Mouse (Mus musculus): ENCODE measurements around the gene Fam221b. TPM values are rescaled to one million over a fixed set of nuclear protein-coding genes. Genes with fewer than 3 reads are reported as not detected.

The Fam221b gene
- polyA plus RNA-seq, 1 experiment from 2014 or later: 0.59 TPM

DNA sequence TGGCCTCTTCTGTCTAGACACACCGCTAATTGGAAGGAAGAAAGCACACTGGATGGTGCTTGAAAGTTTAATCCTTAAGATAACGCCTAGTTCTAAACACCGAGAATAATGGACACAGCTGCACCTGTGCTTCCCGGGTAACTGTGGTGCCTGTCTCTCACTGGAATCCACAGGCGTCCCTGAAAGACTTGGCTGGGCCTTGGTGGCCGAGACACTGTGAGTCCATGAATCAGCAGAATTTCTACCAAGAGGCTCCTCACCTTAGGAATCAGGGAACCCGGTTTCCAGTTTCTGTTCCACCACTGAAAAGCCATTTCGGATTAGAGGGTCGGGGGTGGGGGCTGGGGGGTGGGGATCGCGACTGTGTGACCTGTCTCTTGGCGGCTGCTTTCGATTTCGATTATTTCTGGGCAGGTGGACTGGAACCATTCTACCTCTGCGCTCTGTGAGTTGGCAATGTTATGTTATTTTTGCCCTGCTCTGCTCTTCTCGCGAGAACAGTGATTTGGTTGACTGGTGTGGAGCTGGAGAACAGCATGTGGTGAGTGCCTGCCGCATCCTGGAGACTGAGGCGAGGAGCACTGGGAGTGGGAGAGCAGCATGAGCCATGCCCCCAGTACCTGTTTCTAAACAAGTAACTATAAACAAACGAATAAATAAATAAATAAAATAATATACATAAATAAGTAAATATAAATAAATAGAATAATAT lies 39.7 kb downstream of the Fam221b start:
- H3K27me3 ChIP-seq: no peaks in the 10 kb centered on the region
- DNase-seq (ENCODE audit: low read depth, low spot score): no peak
- no peak for TF ChIP-seq CTCF (IDR thresholded peaks at IDR 0.05)
- ChIA-PET CTCF (interaction anchor here (1.0 to 1.8 kb wide), 18 partner anchors 12 to 204 kb away, joined by 3 to 15 read pairs (median 4); partner anchors contain the start of genes Creb3, Olfr71 and Tln1), POLR2A (no interaction called here)
- no peak for ATAC-seq
- in situ Hi-C loops (cut with MboI; ENCODE audit: low pct_unique_long_range_greater_than_20kb): no loop called here

DNA sequence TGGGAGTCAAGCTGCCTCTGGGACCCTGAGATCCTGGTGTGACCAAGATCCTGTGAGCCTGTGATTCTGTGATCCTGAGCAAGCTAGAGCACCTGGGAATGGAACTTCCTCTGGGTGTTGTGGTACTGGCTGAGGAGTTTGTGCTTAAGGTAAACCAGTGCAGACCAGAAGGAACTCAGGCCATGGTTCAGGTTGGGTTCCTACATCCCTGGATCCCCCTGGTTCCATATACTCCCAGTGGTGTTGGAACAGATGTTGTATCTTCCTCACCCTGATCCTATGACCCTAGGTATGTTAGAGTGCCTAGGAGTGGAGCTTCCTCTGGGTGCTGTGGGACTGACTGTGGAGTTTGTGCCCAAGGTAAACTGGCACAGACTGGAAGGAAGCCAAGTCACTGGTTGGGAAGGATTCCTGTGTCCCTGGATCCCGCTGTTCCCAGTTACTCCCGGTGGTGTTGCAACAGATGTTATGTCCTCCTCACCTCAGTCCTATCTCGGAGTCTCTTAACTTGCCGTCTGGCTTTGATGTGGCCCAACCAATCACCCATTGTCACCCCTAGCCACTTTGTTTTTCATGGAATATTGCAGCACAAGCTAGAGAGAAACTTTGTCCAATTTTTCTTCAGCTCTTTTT lies 48.7 kb downstream of the Fam221b start:
- no peak for ATAC-seq
- in situ Hi-C loops (cut with MboI; ENCODE audit: low pct_unique_long_range_greater_than_20kb): no loop called here
- CTCF ChIA-PET: no interaction called here
- POLR2A ChIA-PET: no interaction called here
- DNase-seq (ENCODE audit: low read depth, low spot score): no peak
- TF ChIP-seq CTCF (IDR thresholded peaks at IDR 0.05): no peak
- H3K27me3 ChIP-seq: no peaks in the 10 kb centered on the region

DNA sequence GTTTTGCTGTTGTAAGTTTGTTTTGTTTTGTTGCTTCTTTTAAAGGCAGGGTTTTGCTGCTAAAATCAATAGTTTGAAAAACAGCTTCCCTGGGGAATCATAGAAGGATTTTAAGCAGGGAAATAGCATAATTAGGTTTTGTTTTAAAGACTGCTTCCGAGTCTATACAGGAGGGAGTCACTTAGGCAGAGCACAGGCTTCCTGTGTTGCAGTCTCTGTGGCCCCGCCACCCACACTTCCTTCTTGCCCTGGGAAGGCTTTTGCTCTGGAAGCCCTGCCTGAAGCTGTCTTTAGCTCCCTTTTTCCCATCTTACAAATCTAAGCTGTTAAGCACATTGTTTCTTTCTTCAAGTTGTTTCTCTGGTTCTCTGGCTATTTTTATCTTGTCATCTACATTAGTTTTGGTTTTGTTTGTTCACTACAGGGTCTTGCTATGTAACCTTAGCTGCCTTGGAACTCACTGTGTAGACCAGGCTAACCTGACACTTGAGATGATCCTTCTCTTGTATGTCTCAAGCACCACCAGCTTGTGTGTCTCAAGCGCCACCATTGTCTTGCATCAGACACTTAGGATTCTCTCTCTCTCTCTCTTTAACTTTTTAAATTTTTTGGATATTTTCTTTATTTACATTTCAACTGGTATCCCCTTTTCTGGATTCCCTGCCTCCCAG lies 55.8 kb downstream of the Fam221b start:
- POLR2A ChIA-PET: no interaction called here
- DNase-seq (ENCODE audit: low read depth, low spot score) (no peak), ATAC-seq (no peak)
- H3K27me3 ChIP-seq: no peaks in the 10 kb centered on the region
- TF ChIP-seq CTCF (IDR thresholded peaks at IDR 0.05): no peak
- in situ Hi-C loops (cut with MboI; ENCODE audit: low pct_unique_long_range_greater_than_20kb): no loop called here
- CTCF ChIA-PET: no interaction called here

DNA sequence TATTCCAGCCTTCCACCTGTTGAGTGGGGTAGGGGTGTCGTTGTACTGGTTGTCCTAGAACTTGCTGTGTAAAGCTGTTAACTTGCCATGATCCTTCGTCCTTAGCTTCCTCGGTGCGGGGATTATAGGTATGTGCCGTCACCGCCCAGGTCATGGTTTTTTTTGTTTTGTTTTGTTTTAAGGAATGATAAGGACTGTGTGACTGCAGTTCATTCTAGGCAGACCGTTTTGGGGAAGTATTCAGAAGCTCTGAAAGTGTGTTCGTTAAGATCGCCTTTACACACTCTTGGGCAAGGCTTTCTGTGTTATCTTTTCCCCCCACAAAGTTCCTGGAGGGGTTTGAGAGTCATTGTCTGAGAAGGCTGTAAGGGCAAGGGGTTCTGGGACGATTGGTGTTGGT lies 56.4 kb downstream of the Fam221b start:
- H3K27me3 ChIP-seq: no peaks in the 10 kb centered on the region
- ChIA-PET CTCF (no interaction called here), POLR2A (no interaction called here)
- TF ChIP-seq CTCF (IDR thresholded peaks at IDR 0.05): no peak
- in situ Hi-C loops (cut with MboI; ENCODE audit: low pct_unique_long_range_greater_than_20kb): no loop called here
- DNase-seq (ENCODE audit: low read depth, low spot score) (no peak), ATAC-seq (no peak)

Other genes starting within 250 kb of the Fam221b start
- 0.17 TPM for gene Fam166b, start 240.0 kb downstream of the Fam221b start, polyA plus RNA-seq (2021)
- 50.4 TPM for gene Tesk1, start 227.2 kb downstream of the Fam221b start, polyA plus RNA-seq (2021)
- gene Cd72, start 214.5 kb downstream of the Fam221b start, polyA plus RNA-seq (2021): 3.3 TPM
- not detected for gene Sit1, start 185.4 kb downstream of the Fam221b start, polyA plus RNA-seq (2021)
- 42.8 TPM for gene Ccdc107, start 176.2 kb downstream of the Fam221b start, polyA plus RNA-seq (2021)
- gene Arhgef39, start 169.4 kb downstream of the Fam221b start, polyA plus RNA-seq (2021): 5.5 TPM
- gene Car9, start 162.2 kb downstream of the Fam221b start, polyA plus RNA-seq (2021): not detected
- gene Tpm2, start 145.4 kb downstream of the Fam221b start, polyA plus RNA-seq (2021): 0.22 TPM
- gene Creb3, start 106.8 kb downstream of the Fam221b start, polyA plus RNA-seq (2021): 74.6 TPM
- 112 TPM for gene Tln1, start 106.5 kb downstream of the Fam221b start, polyA plus RNA-seq (2021)
- gene Rgp1, start 90.4 kb downstream of the Fam221b start, polyA plus RNA-seq (2021): 25.3 TPM
- gene Gba2, start 90.3 kb downstream of the Fam221b start, polyA plus RNA-seq (2021): 12.5 TPM
- gene Msmp, start 84.7 kb downstream of the Fam221b start, polyA plus RNA-seq (2021): not detected
- gene Npr2, start 37.2 kb downstream of the Fam221b start, polyA plus RNA-seq (2021): 47.2 TPM
- gene Spag8, start 15.6 kb downstream of the Fam221b start, polyA plus RNA-seq (2021): 0.50 TPM
- gene Hint2, start 12.7 kb downstream of the Fam221b start, polyA plus RNA-seq (2021): 69.0 TPM
- gene Tmem8b, start 174 bp downstream of the Fam221b start, polyA plus RNA-seq (2021): 4.8 TPM
- not detected for gene Olfr70, start 31.7 kb upstream of the Fam221b start, polyA plus RNA-seq (2021)
- gene Olfr71, start 41.1 kb upstream of the Fam221b start, polyA plus RNA-seq (2021): not detected
- 0.50 TPM for gene Hrct1, start 58.0 kb upstream of the Fam221b start, polyA plus RNA-seq (2021)
- gene Spaar, start 60.9 kb upstream of the Fam221b start, polyA plus RNA-seq (2021): 0.12 TPM
- gene Olfr159, start 101.9 kb upstream of the Fam221b start, polyA plus RNA-seq (2021): not detected
- gene Olfr156, start 154.8 kb upstream of the Fam221b start, polyA plus RNA-seq (2021): not detected
- gene Olfr157, start 171.1 kb upstream of the Fam221b start, polyA plus RNA-seq (2021): not detected
- not detected for gene Olfr155, start 182.4 kb upstream of the Fam221b start, polyA plus RNA-seq (2021)
- gene Reck, start 206.4 kb upstream of the Fam221b start, polyA plus RNA-seq (2021): 3.5 TPM